Mouse (Mus musculus) lung, adult 2 months (tissue): ENCODE results near the gene Ccdc22.

Source experiments
- CTCF ChIP-seq: fragments of 200-500 bp; IDR thresholded peaks from 2 replicates; pipeline ENCODE4 v1.5.1; 2011; ENCODE audit warnings: mild to moderate bottlenecking, low read length, control low read depth; ENCODE audit not compliant: insufficient read depth
- POLR2A ChIP-seq: fragments of 200-500 bp; IDR thresholded peaks from 2 replicates; pipeline ENCODE4 v1.6.1; 2011; ENCODE audit warnings: low read depth, mild to moderate bottlenecking, control low read depth, low read length, borderline replicate concordance; ENCODE audit errors: extremely low read depth

DNA sequence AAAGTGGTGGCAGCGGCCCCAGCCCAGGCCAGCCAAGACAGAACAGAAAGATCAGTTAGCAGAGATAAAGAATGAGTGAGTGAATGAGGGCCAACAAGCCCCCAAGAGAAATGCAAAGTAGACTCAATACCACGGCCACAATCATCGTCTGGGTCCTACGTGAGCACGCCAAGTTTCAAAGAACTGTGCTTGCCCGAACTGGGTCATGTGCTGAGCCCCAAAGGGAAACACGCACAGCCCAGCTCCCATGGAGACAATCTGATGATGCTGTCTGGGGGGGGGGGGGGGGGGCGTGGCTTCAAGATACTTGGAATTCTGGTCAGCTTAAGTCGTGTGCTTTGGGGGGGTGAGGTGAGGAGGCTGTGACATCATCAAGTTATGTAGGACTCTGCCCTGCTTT lies 37.8 kb downstream of the Ccdc22 start:
- no peak for TF ChIP-seq POLR2A
- TF ChIP-seq CTCF: no peak
